Mouse (Mus musculus): ENCODE results near the gene Bpifa6. TPM values are rescaled to one million over a fixed set of nuclear protein-coding genes. Genes with fewer than 3 reads are reported as not detected.

The Bpifa6 gene
- polyA plus RNA-seq, 2 experiments: not detected

- Histone ChIP-seq H3K4me2 (ENCODE audit: low read depth) (no peak overlapping the region), H3K27me3 (ENCODE audit: control insufficient read depth, insufficient read depth, low read length) (no peaks in the 10 kb centered on the region), H3K4me3 (ENCODE audit: insufficient read depth in 1 of 2, low read depth in 2 of 2, low read length in 2 of 2) (no peak overlapping the region), H3K9ac (replicated peaks) (no peak overlapping the region), H3K9me3 (ENCODE audit: control insufficient read depth, low read length) (no peaks in the 10 kb centered on the region), H3K27ac (no peak overlapping the region), H3K4me1 (replicated peaks; ENCODE audit: control insufficient read depth in 2 of 2, insufficient read depth in 2 of 2, low read length in 1 of 2) (no peaks in the 10 kb centered on the region), H3K36me3 (replicated peaks; ENCODE audit: control insufficient read depth, insufficient read depth, low read depth) (no peaks in the 10 kb centered on the region)
- TF ChIP-seq CTCF (IDR thresholded peaks at IDR 0.05; ENCODE audit: low read depth) (no peak), EP300 (IDR thresholded peaks at IDR 0.05; ENCODE audit: low read depth) (no peak)
- ATAC-seq (ENCODE audit: insufficient read depth) (no peak), DNase-seq (ENCODE audit: low read depth in 3 of 3, low spot score in 3 of 3) (no peak)
Measured at GRCm38 (mm10) chr2:154001056-154001455, 26.3 kb downstream of the Bpifa6 start.

GRCm38 (mm10) chr2:154004456-154004855 is 29.7 kb downstream of the Bpifa6 start:
- no peak for TF ChIP-seq CTCF (IDR thresholded peaks at IDR 0.05; ENCODE audit: low read depth)
- no peak for TF ChIP-seq EP300 (IDR thresholded peaks at IDR 0.05; ENCODE audit: low read depth)
- Histone ChIP-seq H3K4me2 (ENCODE audit: low read depth) (no peak overlapping the region), H3K4me3 (ENCODE audit: insufficient read depth in 1 of 2, low read depth in 2 of 2, low read length in 2 of 2) (no peak overlapping the region), H3K27ac (no peak overlapping the region), H3K9ac (replicated peaks) (no peak overlapping the region), H3K27me3 (ENCODE audit: control insufficient read depth, insufficient read depth, low read length) (no peaks in the 10 kb centered on the region), H3K4me1 (replicated peaks; ENCODE audit: control insufficient read depth in 2 of 2, insufficient read depth in 2 of 2, low read length in 1 of 2) (no peaks in the 10 kb centered on the region), H3K9me3 (ENCODE audit: control insufficient read depth, low read length) (no peaks in the 10 kb centered on the region), H3K36me3 (replicated peaks; ENCODE audit: control insufficient read depth, insufficient read depth, low read depth) (no peaks in the 10 kb centered on the region)
- no peak for DNase-seq (ENCODE audit: low read depth in 3 of 3, low spot score in 3 of 3)
- 54% methylated on average over 1 of the region's 1 CpGs for WGBS (ENCODE audit: insufficient replicate concordance)
- ATAC-seq (ENCODE audit: insufficient read depth): no peak

- DNase-seq (ENCODE audit: low read depth in 3 of 3, low spot score in 3 of 3) (no peak), ATAC-seq (ENCODE audit: insufficient read depth) (no peak)
- no peak overlapping the region for H3K4me2 ChIP-seq (ENCODE audit: low read depth)
- H3K27ac ChIP-seq: no peak overlapping the region
- H3K27me3 ChIP-seq (ENCODE audit: control insufficient read depth, insufficient read depth, low read length): no peaks in the 10 kb centered on the region
- H3K4me3 ChIP-seq (ENCODE audit: insufficient read depth in 1 of 2, low read depth in 2 of 2, low read length in 2 of 2): no peak overlapping the region
- WGBS (ENCODE audit: insufficient replicate concordance): 40% methylated on average over 1 of the region's 1 CpGs
- H3K9me3 ChIP-seq (ENCODE audit: control insufficient read depth, low read length): no peaks in the 10 kb centered on the region
- no peaks in the 10 kb centered on the region for H3K4me1 ChIP-seq (replicated peaks; ENCODE audit: control insufficient read depth in 2 of 2, insufficient read depth in 2 of 2, low read length in 1 of 2)
- H3K36me3 ChIP-seq (replicated peaks; ENCODE audit: control insufficient read depth, insufficient read depth, low read depth): no peaks in the 10 kb centered on the region
- TF ChIP-seq CTCF (IDR thresholded peaks at IDR 0.05; ENCODE audit: low read depth): no peak
- TF ChIP-seq EP300 (IDR thresholded peaks at IDR 0.05; ENCODE audit: low read depth): no peak
- H3K9ac ChIP-seq (replicated peaks): no peak overlapping the region
Measured at GRCm38 (mm10) chr2:154005094-154005493, 30.3 kb downstream of the Bpifa6 start.

GRCm38 (mm10) chr2:154005734-154006133 is 31.0 kb downstream of the Bpifa6 start:
- Histone ChIP-seq H3K4me3 (ENCODE audit: insufficient read depth in 1 of 2, low read depth in 2 of 2, low read length in 2 of 2) (no peak overlapping the region), H3K9ac (replicated peaks) (no peak overlapping the region), H3K4me2 (ENCODE audit: low read depth) (no peak overlapping the region), H3K27me3 (ENCODE audit: control insufficient read depth, insufficient read depth, low read length) (no peaks in the 10 kb centered on the region), H3K9me3 (ENCODE audit: control insufficient read depth, low read length) (no peaks in the 10 kb centered on the region), H3K4me1 (replicated peaks; ENCODE audit: control insufficient read depth in 2 of 2, insufficient read depth in 2 of 2, low read length in 1 of 2) (no peaks in the 10 kb centered on the region), H3K27ac (no peak overlapping the region), H3K36me3 (replicated peaks; ENCODE audit: control insufficient read depth, insufficient read depth, low read depth) (no peaks in the 10 kb centered on the region)
- DNase-seq (ENCODE audit: low read depth in 3 of 3, low spot score in 3 of 3) (no peak), ATAC-seq (ENCODE audit: insufficient read depth) (no peak)
- TF ChIP-seq CTCF (IDR thresholded peaks at IDR 0.05; ENCODE audit: low read depth) (no peak), EP300 (IDR thresholded peaks at IDR 0.05; ENCODE audit: low read depth) (no peak)
- WGBS (ENCODE audit: insufficient replicate concordance): 51% methylated on average over 4 of the region's 4 CpGs

GRCm38 (mm10) chr2:154006331-154006730 is 31.6 kb downstream of the Bpifa6 start:
- H3K4me1 ChIP-seq (replicated peaks; ENCODE audit: control insufficient read depth in 2 of 2, insufficient read depth in 2 of 2, low read length in 1 of 2): no peaks in the 10 kb centered on the region
- H3K4me2 ChIP-seq (ENCODE audit: low read depth): no peak overlapping the region
- H3K27ac ChIP-seq: no peak overlapping the region
- no peaks in the 10 kb centered on the region for H3K36me3 ChIP-seq (replicated peaks; ENCODE audit: control insufficient read depth, insufficient read depth, low read depth)
- no peak overlapping the region for H3K4me3 ChIP-seq (ENCODE audit: insufficient read depth in 1 of 2, low read depth in 2 of 2, low read length in 2 of 2)
- no peak overlapping the region for H3K9ac ChIP-seq (replicated peaks)
- DNase-seq (ENCODE audit: low read depth in 3 of 3, low spot score in 3 of 3): no peak
- TF ChIP-seq EP300 (IDR thresholded peaks at IDR 0.05; ENCODE audit: low read depth) (no peak), CTCF (IDR thresholded peaks at IDR 0.05; ENCODE audit: low read depth) (no peak)
- H3K27me3 ChIP-seq (ENCODE audit: control insufficient read depth, insufficient read depth, low read length): no peaks in the 10 kb centered on the region
- no peaks in the 10 kb centered on the region for H3K9me3 ChIP-seq (ENCODE audit: control insufficient read depth, low read length)
- ATAC-seq (ENCODE audit: insufficient read depth): no peak
- 60% methylated on average over 2 of the region's 2 CpGs for WGBS (ENCODE audit: insufficient replicate concordance)

Data from liver, embryonic 14.5 days (tissue).